Mouse (Mus musculus): ENCODE results near the gene Arpc3. TPM values are rescaled to one million over a fixed set of nuclear protein-coding genes. Genes with fewer than 3 reads are reported as not detected.

Gene Arpc3
- polyA plus RNA-seq (2014; fragmentation: Illumina TruSeq; extraction: RNeasy Lipid Tissue Mini Kit (QIAGEN cat#74804); ENCODE audit: low read depth, low replicate concordance), result 171 TPM

DNA sequence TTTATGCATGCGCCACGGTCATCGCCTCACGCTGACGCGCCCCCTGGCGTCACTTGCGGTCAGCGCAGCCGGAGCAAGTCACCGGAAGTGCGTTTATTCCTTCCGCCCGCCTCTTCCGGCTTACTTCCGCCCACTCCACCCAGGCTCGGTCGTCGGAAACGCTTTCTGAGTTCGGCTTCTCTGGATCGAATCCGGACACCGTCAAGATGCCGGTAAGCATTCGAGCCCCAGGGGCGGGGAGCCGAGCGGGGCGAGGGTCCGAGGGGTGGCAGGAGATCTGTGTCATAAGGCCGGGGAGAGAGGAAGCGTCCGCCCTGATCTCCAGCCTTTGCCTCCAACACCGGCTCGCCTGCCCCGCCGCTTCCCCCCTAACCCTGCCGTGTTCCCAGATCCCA is at the start of gene Arpc3:
Gene Arpc3, plus strand, starts transcription at position 93 of the 395 bp plus-strand sequence.

DNA sequence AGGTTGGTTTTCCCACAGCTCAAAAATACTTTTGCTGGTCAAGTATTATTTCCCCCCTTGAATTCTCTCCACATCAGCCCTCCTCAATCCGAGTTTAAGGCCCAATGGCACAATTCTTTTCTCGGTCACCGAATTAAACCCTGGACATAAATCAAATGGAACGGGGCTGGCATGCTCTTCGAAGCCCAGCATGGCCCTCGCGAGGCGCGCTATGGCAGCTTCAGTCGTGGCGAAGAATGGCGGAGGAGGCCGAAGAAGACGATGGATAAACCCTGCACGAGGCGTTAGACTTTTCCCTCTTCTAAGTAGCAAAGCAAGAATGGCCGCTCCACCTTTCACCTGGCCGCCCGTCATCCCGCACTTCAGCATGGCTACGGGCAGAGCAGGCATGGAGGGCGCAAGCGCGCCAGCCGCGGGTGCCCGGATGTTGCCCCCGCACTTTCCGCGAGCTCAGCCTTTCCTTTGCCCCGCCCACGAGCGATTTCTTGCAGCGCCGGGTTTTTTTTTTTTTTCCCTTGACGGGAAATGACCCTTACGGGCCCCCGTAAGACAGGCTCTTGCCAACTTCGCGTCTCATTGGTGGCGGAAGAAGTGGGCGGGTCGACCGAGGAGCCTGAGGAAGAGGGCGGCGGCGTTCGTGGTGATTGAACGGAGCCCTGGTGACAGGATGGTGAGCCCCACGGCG is 37.7 kb upstream of the Arpc3 start, which contains the start of the genes Rad9b and Vps29:
Gene Rad9b, minus strand, starts transcription at position 427 of the 685 bp plus-strand sequence.
Gene Vps29, plus strand, starts transcription at position 563 of the 685 bp plus-strand sequence.

DNA sequence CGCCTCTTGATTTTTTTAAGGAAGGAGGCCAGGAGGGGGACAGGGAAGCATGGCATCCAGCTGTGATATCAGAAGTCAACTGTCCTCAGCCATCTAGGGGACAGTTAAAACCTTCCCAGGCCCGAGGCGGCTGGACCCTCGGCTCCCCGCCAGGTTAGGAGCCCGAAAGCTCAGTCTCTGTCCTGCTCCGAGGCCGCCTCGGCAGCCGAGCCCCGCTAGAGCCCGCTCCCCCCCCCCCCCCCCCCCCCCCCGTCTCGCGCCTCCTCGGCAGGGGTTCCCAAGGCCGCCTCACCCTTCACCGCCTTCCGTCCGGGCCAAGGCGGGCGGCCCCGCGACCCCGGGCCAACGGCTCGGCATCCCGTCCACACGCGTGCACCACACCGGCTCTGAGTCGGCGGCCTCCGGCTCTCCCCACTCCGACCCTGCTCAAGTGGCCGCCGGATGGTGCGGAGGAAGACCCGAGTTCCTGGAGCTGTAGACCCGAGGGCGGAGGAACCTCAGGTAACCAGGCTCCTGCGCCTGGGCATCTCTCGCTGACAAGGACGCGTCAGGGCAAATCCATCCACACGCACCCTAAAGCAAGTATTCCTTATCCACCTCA is 20.0 kb upstream of the Arpc3 start, which contains the start of gene Gpn3:
Gene Gpn3, plus strand, starts transcription at position 286 of the 601 bp plus-strand sequence.

DNA sequence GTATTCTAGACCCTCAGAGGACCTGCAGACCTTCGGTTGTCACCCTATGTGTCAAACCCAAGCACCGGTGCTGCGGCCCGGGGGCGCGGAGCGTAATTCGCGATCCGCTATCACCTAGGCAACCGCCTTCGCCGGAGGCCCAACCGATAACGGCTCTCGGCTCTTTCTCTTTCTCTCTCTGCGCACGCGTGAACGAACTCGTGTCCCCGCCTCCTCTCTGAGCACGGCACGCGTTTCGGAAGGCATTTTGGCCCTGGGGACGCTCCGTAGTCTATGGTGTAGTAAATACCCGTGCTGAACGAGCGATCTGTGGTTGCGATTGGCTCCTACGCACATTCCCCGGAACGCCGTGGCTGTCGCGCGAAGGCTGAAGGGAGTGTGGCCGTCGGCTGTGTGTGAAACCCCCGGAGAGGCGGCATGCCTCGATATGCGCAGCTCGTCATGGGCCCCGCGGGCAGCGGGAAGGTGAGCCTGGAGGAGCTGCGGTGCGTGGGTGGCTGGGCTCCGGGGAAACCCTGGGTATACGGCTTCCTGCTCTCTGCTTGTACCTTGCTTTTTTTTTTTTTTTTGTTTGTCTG is 19.4 kb upstream of the Arpc3 start, which contains the start of gene Fam216a:
Gene Fam216a, minus strand, starts transcription at position 173 of the 578 bp plus-strand sequence.

DNA sequence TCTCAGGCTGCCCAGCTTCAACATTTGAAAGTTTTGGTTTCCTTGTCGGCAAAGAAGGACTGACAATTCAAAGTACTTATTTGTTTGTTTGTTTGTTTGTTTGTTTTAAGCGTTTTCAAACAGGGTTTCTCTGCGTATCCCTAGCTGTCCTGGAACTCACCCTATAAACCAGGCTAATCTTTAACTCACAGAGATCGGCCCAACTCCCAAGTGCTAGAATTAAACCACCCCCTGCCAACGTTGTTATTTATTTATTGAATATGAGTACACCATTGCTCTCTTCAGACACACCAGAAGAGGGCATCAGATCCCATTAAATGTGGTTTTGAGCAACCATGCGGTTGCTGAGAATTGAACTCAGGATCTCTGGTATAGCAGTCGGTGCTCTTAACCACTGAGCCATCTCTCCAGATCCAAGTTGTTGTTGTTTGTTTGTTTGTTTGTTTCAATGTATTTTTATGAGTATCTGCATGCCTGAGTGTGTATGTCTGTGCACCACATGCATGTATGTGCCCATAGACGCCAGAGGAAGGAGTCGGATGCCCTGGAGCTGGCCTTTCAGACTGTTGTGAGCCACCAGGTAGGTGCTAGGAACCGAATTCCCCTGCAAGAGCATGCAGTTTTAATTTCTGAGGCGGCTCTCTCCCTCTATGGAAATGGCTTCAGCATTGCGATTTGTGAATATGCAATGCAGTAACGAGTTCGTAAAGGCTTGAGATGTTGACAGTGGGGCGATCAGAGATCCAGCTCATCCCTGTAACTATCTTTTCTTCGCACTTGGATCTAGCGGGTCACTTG is 29.8 kb downstream of the Arpc3 start, which contains the start of gene Anapc7:
Gene Anapc7, plus strand, starts transcription at position 423 of the 798 bp plus-strand sequence.

Other genes with a start within 250 kb of the Arpc3 start
- gene Ppp1cc, start 233.6 kb upstream of the Arpc3 start, polyA plus RNA-seq (2014; fragmentation: Illumina TruSeq; extraction: RNeasy Lipid Tissue Mini Kit (QIAGEN cat#74804); ENCODE audit: low read depth, low replicate concordance), result 139 TPM
- 1.2 TPM for gene Hvcn1, start 185.1 kb upstream of the Arpc3 start, polyA plus RNA-seq (2014; fragmentation: Illumina TruSeq; extraction: RNeasy Lipid Tissue Mini Kit (QIAGEN cat#74804); ENCODE audit: low read depth, low replicate concordance)
- gene Tctn1, start 127.4 kb upstream of the Arpc3 start, polyA plus RNA-seq (2014; fragmentation: Illumina TruSeq; extraction: RNeasy Lipid Tissue Mini Kit (QIAGEN cat#74804); ENCODE audit: low read depth, low replicate concordance), result 4.1 TPM
- gene Pptc7, start 107.5 kb upstream of the Arpc3 start, polyA plus RNA-seq (2014; fragmentation: Illumina TruSeq; extraction: RNeasy Lipid Tissue Mini Kit (QIAGEN cat#74804); ENCODE audit: low read depth, low replicate concordance), result 87.6 TPM
- gene Rad9b, start 37.6 kb upstream of the Arpc3 start, polyA plus RNA-seq (2014; fragmentation: Illumina TruSeq; extraction: RNeasy Lipid Tissue Mini Kit (QIAGEN cat#74804); ENCODE audit: low read depth, low replicate concordance), result 3.7 TPM
- gene Vps29, start 37.5 kb upstream of the Arpc3 start, polyA plus RNA-seq (2014; fragmentation: Illumina TruSeq; extraction: RNeasy Lipid Tissue Mini Kit (QIAGEN cat#74804); ENCODE audit: low read depth, low replicate concordance), result 71.2 TPM
- gene Gpn3, start 20.0 kb upstream of the Arpc3 start, polyA plus RNA-seq (2014; fragmentation: Illumina TruSeq; extraction: RNeasy Lipid Tissue Mini Kit (QIAGEN cat#74804); ENCODE audit: low read depth, low replicate concordance), result 25.7 TPM
- gene Fam216a, start 19.5 kb upstream of the Arpc3 start, polyA plus RNA-seq (2014; fragmentation: Illumina TruSeq; extraction: RNeasy Lipid Tissue Mini Kit (QIAGEN cat#74804); ENCODE audit: low read depth, low replicate concordance), result 10.1 TPM
- gene Anapc7, start 29.8 kb downstream of the Arpc3 start, polyA plus RNA-seq (2014; fragmentation: Illumina TruSeq; extraction: RNeasy Lipid Tissue Mini Kit (QIAGEN cat#74804); ENCODE audit: low read depth, low replicate concordance), result 28.5 TPM
- 9,235 TPM for gene Atp2a2, start 110.3 kb downstream of the Arpc3 start, polyA plus RNA-seq (2014; fragmentation: Illumina TruSeq; extraction: RNeasy Lipid Tissue Mini Kit (QIAGEN cat#74804); ENCODE audit: low read depth, low replicate concordance)
- gene Ift81, start 222.6 kb downstream of the Arpc3 start, polyA plus RNA-seq (2014; fragmentation: Illumina TruSeq; extraction: RNeasy Lipid Tissue Mini Kit (QIAGEN cat#74804); ENCODE audit: low read depth, low replicate concordance), result 87.0 TPM